Comparison of ENCODE assay signal across 16 mouse cellular contexts in the genomic region with DNA sequence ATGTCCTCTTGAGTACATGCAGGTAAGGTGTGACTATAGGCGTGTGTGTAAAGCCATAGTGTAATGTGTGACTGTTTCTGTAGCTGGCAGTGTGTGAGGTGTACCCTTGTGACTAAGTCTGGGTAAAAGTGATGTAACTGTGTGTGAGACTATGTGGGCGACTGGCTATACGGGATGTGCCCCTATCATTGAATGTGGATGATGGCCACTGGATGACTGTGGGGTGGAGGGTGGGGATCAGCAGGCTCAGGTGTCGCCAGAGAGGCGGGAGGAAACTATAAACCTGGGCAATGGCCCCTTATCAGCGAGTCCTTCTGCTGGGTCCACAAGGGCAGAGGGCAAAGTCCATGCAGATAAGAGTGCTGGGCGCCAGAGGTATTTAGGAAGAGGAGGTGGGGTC. TPM values are rescaled to one million over a fixed set of nuclear protein-coding genes. Genes with fewer than 3 reads are reported as not detected.
DNase-seq lines count a peak whose midpoint lies in the region; ATAC-seq and TF ChIP-seq lines count a peak whose summit lies in the region.
"Had no signal": no experiment of that assay in that cellular context is flagged by ENCODE, and none has a peak within 500 bp of the region (broad histone marks: within the 10 kb centered on the region; RNA-seq: fewer than 3 reads in every experiment).

No protein-coding gene starts in this region.

- H3K4me3 ChIP-seq in gastrocnemius, adult 2 months, result no peak overlapping the region
- H3K4me3 ChIP-seq in midbrain, embryonic 13.5 days (replicated peaks), result no peak overlapping the region
- H3K4me3 ChIP-seq in midbrain, embryonic 14.5 days (replicated peaks; ENCODE audit: low read depth, low read length), result no peak overlapping the region
- no peak overlapping the region for H3K4me3 ChIP-seq in liver, embryonic 12.5 days
- H3K4me3 ChIP-seq in stomach, embryonic 15.5 days (replicated peaks), result no peak overlapping the region
- H3K4me3 ChIP-seq: embryonic facial prominence, embryonic 12.5 days; kidney, embryonic 15.5 days; layer of hippocampus, adult 2 months; left cerebral cortex, adult 2 months had no signal

- no peaks in the 10 kb centered on the region; the same call in 1 of the 2 replicates for H3K4me1 ChIP-seq in midbrain, embryonic 13.5 days (replicated peaks)
- H3K4me1 ChIP-seq in midbrain, embryonic 14.5 days (ENCODE audit: control insufficient read depth, insufficient read depth, low read length), result no peaks in the 10 kb centered on the region
- peaks cover 24% of the 10 kb centered on the region for H3K4me1 ChIP-seq in liver, embryonic 12.5 days
- peaks cover 20% of the 10 kb centered on the region for H3K4me1 ChIP-seq in stomach, embryonic 15.5 days

- intact Hi-C loops in gastrocnemius, adult 2 months (cut with DNase I), result loop anchor here (1.0 to 2.0 kb wide), 3 partner anchors 45 to 197 kb away; no protein-coding TSS in a partner anchor

- 0 out of 2 replicates have a peak overlapping the region, but pooled peaks have one; percentile 16 for H3K9ac ChIP-seq in midbrain, embryonic 13.5 days (replicated peaks)
- no peak overlapping the region for H3K9ac ChIP-seq in midbrain, embryonic 14.5 days (replicated peaks; ENCODE audit: low read length)
- no peak overlapping the region for H3K9ac ChIP-seq in liver, embryonic 12.5 days
- H3K9ac ChIP-seq in stomach, embryonic 15.5 days, result no peak overlapping the region
- H3K9ac ChIP-seq: embryonic facial prominence, embryonic 12.5 days; hindbrain, embryonic 14.5 days; kidney, embryonic 15.5 days had no signal

- no peak for ATAC-seq in midbrain, embryonic 13.5 days
- no peak for ATAC-seq in midbrain, embryonic 14.5 days (ENCODE audit: low FRiP score, low TSS enrichment)
- ATAC-seq in liver, embryonic 12.5 days, result peak; percentile 31
- peak; percentile 47 for ATAC-seq in stomach, embryonic 15.5 days (ENCODE audit: insufficient read depth, low FRiP score, low read depth)

- H3K27ac ChIP-seq in gastrocnemius, adult 2 months, result peak overlapping the region; percentile 79; the same call in 1 of the 2 replicates
- no peak overlapping the region for H3K27ac ChIP-seq in midbrain, embryonic 13.5 days
- H3K27ac ChIP-seq in midbrain, embryonic 14.5 days (replicated peaks; ENCODE audit: low read depth, low read length), result no peak overlapping the region
- H3K27ac ChIP-seq in liver, embryonic 12.5 days, result no peak overlapping the region
- H3K27ac ChIP-seq in stomach, embryonic 15.5 days, result peak overlapping the region; percentile 8; the same call in 1 of the 2 replicates
- H3K27ac ChIP-seq: embryonic facial prominence, embryonic 12.5 days; hindbrain, embryonic 14.5 days; kidney, embryonic 15.5 days; left cerebral cortex, adult 2 months had no signal

- 87% methylated on average over 7 of the region's 7 CpGs for WGBS in midbrain, embryonic 13.5 days
- WGBS in midbrain, embryonic 14.5 days, result 90% methylated on average over 7 of the region's 7 CpGs
- WGBS in liver, embryonic 12.5 days (ENCODE audit: insufficient replicate concordance), result 47% methylated on average over 7 of the region's 7 CpGs
- WGBS in stomach, embryonic 15.5 days, result 53% methylated on average over 7 of the region's 7 CpGs

- TF ChIP-seq CTCF in gastrocnemius, adult 2 months (IDR thresholded peaks at IDR 0.05), result no peak

- no peak for DNase-seq in gastrocnemius, adult 2 months
- DNase-seq in gastrocnemius, postnatal 4 days (ENCODE audit: low spot score in 2 of 2), result no peak
- no peak for DNase-seq in midbrain, embryonic 14.5 days
- no peak for DNase-seq in embryo, embryonic 9.5 days (ENCODE audit: extremely low spot score)
- no peak for DNase-seq in right cerebral cortex, postnatal 14 days
- DNase-seq: adrenal gland, postnatal 14 days; lung, adult 18-20 months; spleen, adult 18-20 months had no signal

- no peaks in the 10 kb centered on the region for H3K27me3 ChIP-seq in midbrain, embryonic 13.5 days
- no peaks in the 10 kb centered on the region for H3K27me3 ChIP-seq in midbrain, embryonic 14.5 days (ENCODE audit: control insufficient read depth, insufficient read depth, low read length)
- no peaks in the 10 kb centered on the region; the same call in 1 of the 2 replicates for H3K27me3 ChIP-seq in liver, embryonic 12.5 days (replicated peaks)
- H3K27me3 ChIP-seq in stomach, embryonic 15.5 days (replicated peaks), result no peaks in the 10 kb centered on the region
- H3K27me3 ChIP-seq: embryonic facial prominence, embryonic 12.5 days; kidney, embryonic 15.5 days had no signal

- no peaks in the 10 kb centered on the region for H3K9me3 ChIP-seq in midbrain, embryonic 13.5 days
- H3K9me3 ChIP-seq in midbrain, embryonic 14.5 days (ENCODE audit: control insufficient read depth, low read length), result no peaks in the 10 kb centered on the region
- H3K9me3 ChIP-seq in liver, embryonic 12.5 days (replicated peaks), result no peaks in the 10 kb centered on the region
- H3K9me3 ChIP-seq in stomach, embryonic 15.5 days, result no peaks in the 10 kb centered on the region
- H3K9me3 ChIP-seq: embryonic facial prominence, embryonic 12.5 days; kidney, embryonic 15.5 days had no signal

- H3K4me2 ChIP-seq in midbrain, embryonic 13.5 days (replicated peaks), result no peak overlapping the region
- no peak overlapping the region for H3K4me2 ChIP-seq in midbrain, embryonic 14.5 days (ENCODE audit: low read length)
- 0 out of 2 replicates have a peak overlapping the region, but pooled peaks have one; percentile 1 for H3K4me2 ChIP-seq in liver, embryonic 12.5 days
- peak overlapping the region; percentile 38; the same call in 1 of the 2 replicates for H3K4me2 ChIP-seq in stomach, embryonic 15.5 days
- H3K4me2 ChIP-seq: embryonic facial prominence, embryonic 12.5 days; hindbrain, embryonic 14.5 days had no signal

- peaks cover 31% of the 10 kb centered on the region for H3K36me3 ChIP-seq in midbrain, embryonic 13.5 days
- H3K36me3 ChIP-seq in midbrain, embryonic 14.5 days (ENCODE audit: control insufficient read depth, insufficient read depth, low read length), result peaks cover 26% of the 10 kb centered on the region
- H3K36me3 ChIP-seq in liver, embryonic 12.5 days, result peaks cover 31% of the 10 kb centered on the region
- H3K36me3 ChIP-seq in stomach, embryonic 15.5 days, result peaks cover 14% of the 10 kb centered on the region; the same call in 1 of the 2 replicates

RNA-seq across cellular contexts. Expression of a gene that starts 17.5 kb away (rescaled TPM):
- 10 to 100 TPM; 38.8 to 55.6 TPM for total RNA-seq in gastrocnemius, adult 2 months (2021)
- 100 to 1,000 TPM; 129 TPM for total RNA-seq in gastrocnemius, postnatal 4 days (2021)
- polyA plus RNA-seq in midbrain, embryonic 13.5 days (2015; fragmentation: Nextera tagmentation; extraction: Ambion mirVana), result 590 and 618 TPM in 2 replicates
- polyA plus RNA-seq in midbrain, embryonic 14.5 days (2014; fragmentation: Nextera tagmentation; extraction: Ambion mirVana), result 486 and 559 TPM in 2 replicates
- 372 and 377 TPM in 2 replicates for polyA plus RNA-seq in liver, embryonic 12.5 days (2016; fragmentation: Nextera tagmentation; extraction: Ambion mirVana)
- polyA plus RNA-seq in stomach, embryonic 15.5 days (2015; fragmentation: Nextera tagmentation; extraction: Ambion mirVana), result 518 and 524 TPM in 2 replicates

RNA-seq across cellular contexts. Expression of a gene that starts 40.9 kb away (rescaled TPM):
- total RNA-seq in gastrocnemius, adult 2 months (2021), result 100 to 1,000 TPM in 1 of 2 experiments, 10 to 100 TPM in 1; 32.6 to 103 TPM
- 100 to 1,000 TPM; 138 to 142 TPM for total RNA-seq in gastrocnemius, postnatal 4 days (2021)
- polyA plus RNA-seq in midbrain, embryonic 13.5 days (2015; fragmentation: Nextera tagmentation; extraction: Ambion mirVana), result 47.1 and 47.4 TPM in 2 replicates
- 80.8 and 109 TPM in 2 replicates for polyA plus RNA-seq in midbrain, embryonic 14.5 days (2014; fragmentation: Nextera tagmentation; extraction: Ambion mirVana)
- polyA plus RNA-seq in liver, embryonic 12.5 days (2016; fragmentation: Nextera tagmentation; extraction: Ambion mirVana), result 8.3 and 9.6 TPM in 2 replicates
- 89.7 and 102 TPM in 2 replicates for polyA plus RNA-seq in stomach, embryonic 15.5 days (2015; fragmentation: Nextera tagmentation; extraction: Ambion mirVana)

RNA-seq across cellular contexts. Expression of a gene that starts 42.1 kb away (rescaled TPM):
- 10 to 100 TPM; 26.9 to 29.2 TPM for total RNA-seq in gastrocnemius, adult 2 months (2021)
- total RNA-seq in gastrocnemius, postnatal 4 days (2021), result 10 to 100 TPM; 60.3 to 66.7 TPM
- 126 and 134 TPM in 2 replicates for polyA plus RNA-seq in midbrain, embryonic 13.5 days (2015; fragmentation: Nextera tagmentation; extraction: Ambion mirVana)
- 74.8 and 102 TPM in 2 replicates for polyA plus RNA-seq in midbrain, embryonic 14.5 days (2014; fragmentation: Nextera tagmentation; extraction: Ambion mirVana)
- 56.7 and 58.2 TPM in 2 replicates for polyA plus RNA-seq in liver, embryonic 12.5 days (2016; fragmentation: Nextera tagmentation; extraction: Ambion mirVana)
- polyA plus RNA-seq in stomach, embryonic 15.5 days (2015; fragmentation: Nextera tagmentation; extraction: Ambion mirVana), result 98.3 and 106 TPM in 2 replicates

Comparison
In these comparisons a context has a peak if more than half of its experiments do, and no peak if none do; other contexts are left out.
1. H3K27ac ChIP-seq: peak in gastrocnemius, adult 2 months (single experiment) and stomach, embryonic 15.5 days (single experiment); none in midbrain, embryonic 13.5 days (single experiment), midbrain, embryonic 14.5 days (single experiment) and liver, embryonic 12.5 days (single experiment).
2. ATAC-seq: peak in liver, embryonic 12.5 days (single experiment) and stomach, embryonic 15.5 days (single experiment); none in midbrain, embryonic 13.5 days (single experiment) and midbrain, embryonic 14.5 days (single experiment).
3. H3K4me2 ChIP-seq: peak in liver, embryonic 12.5 days (single experiment) and stomach, embryonic 15.5 days (single experiment); none in midbrain, embryonic 13.5 days (single experiment) and midbrain, embryonic 14.5 days (single experiment).